Mouse (Mus musculus): ENCODE measurements around the gene Actn2.

GRCm38 (mm10) chr13:12228248-12228647, 112.3 kb downstream of the Actn2 start:
- TF ChIP-seq CTCF (IDR thresholded peaks at IDR 0.05; ENCODE audit: low read depth) (no peak), EP300 (IDR thresholded peaks at IDR 0.05; ENCODE audit: low read depth) (no peak)
